Mouse (Mus musculus): ENCODE measurements at regions not wholly inside any gene's neighbourhood (a gene's known extent, or its start where the extent isn't known, plus 50 kb on each side); places are given as distances from the start of the nearest gene placed in this dataset.

DNA sequence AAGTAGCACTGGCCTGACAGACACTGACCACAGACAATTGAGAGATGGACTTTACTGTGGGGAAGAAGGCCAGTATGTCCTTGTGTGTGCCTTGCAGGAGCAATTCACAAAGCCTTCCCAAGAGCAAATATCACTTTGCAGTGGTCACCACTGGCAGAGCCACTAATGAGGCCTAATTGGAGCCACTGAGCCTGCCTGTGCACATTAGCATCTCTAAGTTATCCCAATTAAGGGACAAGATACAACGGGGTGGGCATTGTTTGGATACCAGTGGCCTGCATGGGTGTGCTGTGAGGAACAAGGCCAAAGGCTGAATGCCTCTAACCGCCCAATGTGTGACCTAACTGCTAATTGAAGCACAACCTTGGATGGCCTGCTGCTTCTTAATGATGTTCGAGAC lies 433.4 kb upstream of the Ptbp2 start:
- DNase-seq (ENCODE audit: low spot score): no peak

DNA sequence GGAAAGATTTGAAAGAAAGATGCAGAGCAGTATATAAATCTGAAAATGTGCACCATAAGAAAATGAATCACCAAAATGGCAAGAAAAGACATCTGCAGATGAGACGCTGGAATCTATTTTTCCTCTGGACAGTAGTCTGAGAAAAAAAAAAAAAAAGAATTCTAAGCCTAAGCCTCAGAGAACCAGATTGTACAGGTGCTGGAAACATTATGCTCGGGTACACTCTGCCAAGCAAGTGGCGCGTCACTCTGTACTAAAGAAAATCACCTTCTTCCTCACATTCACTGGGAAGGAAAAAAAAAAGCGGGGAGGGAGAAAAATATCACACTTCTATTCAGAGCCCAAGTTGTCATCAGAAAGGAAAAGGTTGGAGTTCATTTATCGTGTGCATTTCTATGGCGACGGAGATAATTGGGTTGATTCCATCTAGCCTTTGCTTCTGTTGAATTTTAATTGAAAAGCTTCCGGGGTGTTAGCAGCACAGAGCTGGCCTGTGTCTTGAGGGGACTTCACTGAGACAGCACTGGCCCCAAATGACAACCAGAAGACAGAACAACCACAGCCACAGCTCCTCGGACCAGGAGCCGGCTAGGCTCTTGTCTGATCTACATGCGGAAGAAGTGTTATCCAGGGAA lies 430.5 kb upstream of the Ptbp2 start:
- no peak for DNase-seq (ENCODE audit: low spot score)

DNA sequence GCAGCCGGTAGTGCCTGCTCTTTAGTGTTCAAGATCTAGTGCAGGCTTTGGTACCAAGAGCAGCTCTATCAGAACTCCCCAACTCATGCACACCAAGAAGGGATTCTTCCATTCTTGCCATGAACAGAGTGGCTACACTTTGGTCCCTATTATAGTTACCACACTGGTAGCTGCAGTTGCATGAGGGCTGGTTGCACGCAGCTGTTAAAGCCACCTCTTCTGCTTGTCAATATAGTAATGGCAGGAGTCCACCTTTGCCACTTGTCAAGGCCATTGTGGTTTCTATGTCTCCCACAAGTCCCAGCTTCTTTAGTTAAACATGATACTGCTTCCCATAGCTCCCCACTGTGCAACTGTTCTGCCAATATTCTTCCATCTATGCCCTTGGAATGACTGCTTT lies 415.1 kb upstream of the Ptbp2 start:
- no peak for DNase-seq (ENCODE audit: low spot score)

DNA sequence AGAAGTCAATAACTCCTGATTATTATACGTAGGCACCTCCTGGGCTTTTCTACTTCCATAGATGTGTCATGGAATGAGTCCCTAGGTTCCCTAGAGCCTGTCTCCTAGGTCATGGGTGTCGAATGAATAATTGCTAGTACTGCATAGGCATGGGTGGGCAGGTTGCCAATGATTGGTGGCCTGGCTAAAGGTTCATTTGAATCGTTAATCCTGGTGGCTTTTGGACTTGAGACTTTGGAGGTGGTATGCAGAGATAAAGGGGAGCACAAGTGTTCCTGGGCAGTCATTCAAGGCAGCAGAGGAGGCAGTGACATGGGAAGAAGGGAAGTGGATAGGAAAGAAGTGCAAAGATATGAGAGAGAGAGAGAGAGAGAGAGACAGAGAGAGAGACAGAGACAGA lies 410.2 kb upstream of the Ptbp2 start:
- DNase-seq (ENCODE audit: low spot score): no peak

DNA sequence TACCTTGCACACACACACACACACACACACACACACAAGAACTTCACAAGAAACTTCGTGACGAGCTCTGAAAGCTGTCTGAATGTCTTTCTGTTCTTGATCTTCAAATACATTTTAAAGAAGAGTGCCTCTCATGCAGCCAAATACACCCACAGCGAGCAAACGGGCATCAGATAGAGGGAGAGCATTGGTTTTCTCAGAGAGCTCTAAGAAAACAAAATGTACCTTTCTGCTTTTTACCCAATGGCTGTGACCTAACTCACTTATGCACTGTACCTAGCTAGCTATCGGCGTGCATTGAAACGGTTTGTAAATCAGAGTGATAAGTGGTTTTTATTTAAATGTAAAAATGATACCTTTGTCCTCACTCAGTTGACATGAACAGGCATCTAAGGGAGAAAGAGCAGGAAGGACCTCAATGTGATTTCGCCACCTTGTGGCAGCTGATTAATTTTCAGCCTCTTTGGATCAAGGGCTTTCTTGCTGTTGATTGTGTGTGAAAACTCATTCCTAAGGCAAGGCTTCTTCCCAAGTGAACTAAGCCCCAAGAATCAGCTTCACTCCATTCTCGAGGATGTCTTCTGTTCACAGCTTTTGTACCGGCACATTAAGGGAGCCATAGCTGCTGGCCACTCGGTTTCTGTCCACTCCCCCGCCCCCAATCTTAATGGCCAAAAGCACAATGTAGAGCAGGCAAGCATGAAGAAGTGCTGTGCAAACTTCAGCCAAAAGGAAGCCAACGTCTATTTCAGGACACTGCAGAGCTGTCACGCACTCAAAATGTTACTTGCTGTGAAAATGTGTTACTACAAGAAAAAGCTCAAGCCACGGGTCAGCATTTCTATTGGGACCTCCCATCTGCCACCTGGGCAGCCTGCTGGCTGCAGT lies 408.4 kb upstream of the Ptbp2 start:
- DNase-seq (ENCODE audit: low spot score): peak; percentile 79

DNA sequence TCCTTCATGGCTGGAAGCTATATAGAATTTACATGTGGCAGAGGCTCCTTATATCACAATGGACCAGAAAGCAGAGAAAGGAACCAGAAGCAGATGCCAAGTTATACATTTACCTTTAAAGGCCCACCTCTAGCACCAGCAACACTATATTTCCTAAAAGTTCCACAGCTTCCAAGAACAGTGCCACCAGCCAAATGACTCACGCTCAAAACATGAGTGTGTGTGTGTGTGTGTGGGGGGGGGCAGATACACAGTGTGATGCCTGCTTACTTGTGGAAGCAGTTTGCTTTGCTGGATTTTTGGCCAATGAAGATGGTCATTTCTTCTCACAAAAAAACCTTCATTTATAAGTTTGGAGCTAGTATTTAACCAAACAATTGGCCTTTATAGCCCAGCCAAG lies 405.3 kb upstream of the Ptbp2 start:
- DNase-seq (ENCODE audit: low spot score): no peak

DNA sequence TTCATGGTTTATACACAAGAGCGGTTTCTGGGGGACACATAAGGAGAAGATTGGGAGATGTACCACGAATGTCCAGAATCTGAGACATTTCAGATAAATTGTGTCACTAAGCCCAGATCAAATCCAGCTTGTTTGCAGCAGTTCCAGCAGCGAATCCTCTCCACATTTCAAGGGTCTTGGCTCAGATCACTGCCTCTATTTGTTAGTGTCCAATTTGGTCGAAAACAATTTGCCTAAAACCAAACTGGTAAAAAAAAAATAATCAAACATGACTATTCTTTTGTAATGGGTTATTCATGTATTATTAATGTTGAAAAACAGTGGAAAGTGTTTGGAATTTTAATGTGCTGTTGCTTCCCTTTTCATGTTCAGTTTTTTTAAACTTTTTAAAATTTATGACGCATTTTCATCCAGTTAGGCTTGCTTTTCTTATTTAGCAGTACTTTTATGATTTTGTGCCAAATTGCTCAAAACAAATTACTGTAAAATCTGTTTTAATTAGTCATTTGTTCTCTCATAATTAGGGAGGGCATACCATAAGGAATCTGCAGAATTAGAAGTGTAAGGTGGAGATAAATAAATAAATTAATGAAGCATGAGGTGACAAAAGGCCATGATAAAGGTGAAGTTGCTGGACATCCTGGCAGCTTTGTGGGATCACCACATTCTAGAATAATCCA lies 396.8 kb upstream of the Ptbp2 start:
- DNase-seq (ENCODE audit: low spot score): no peak

DNA sequence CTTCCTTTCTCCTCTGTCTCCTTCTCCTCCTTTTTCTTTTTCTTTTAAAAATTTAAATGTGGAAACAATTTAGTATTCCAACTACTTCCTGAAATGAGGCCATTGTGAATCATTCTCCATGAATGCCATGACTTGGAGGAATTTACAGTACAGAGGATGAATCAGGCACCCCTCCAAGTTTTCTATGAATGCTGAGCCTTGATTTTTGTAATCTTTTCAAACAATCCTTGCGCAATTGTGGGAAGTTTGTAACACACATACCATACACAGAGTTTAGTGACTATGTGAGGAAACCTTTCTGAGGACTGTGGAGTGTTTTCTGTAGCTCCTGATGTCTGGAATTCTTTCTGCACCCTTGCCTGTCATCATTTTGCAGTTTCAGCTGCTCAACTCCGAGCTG lies 391.4 kb upstream of the Ptbp2 start:
- DNase-seq (ENCODE audit: low spot score): no peak
